Mouse (Mus musculus): ENCODE data around the gene Otulin. TPM values are rescaled to one million over a fixed set of nuclear protein-coding genes. Genes with fewer than 3 reads are reported as not detected.

The Otulin gene
- polyA plus RNA-seq, 1 experiment from 2014 or later, result 36.8 TPM

GRCm38 (mm10) chr15:27564106-27565100 lies 66.1 kb downstream of the Otulin start:
- Histone ChIP-seq H3K36me3 (peaks cover 4% of the 10 kb centered on the region; the same call in 1 of the 2 replicates), H3K27me3 (no peaks in the 10 kb centered on the region), H3K9ac (replicated peaks) (no peak overlapping the region), H3K27ac (no peak overlapping the region), H3K9me3 (no peaks in the 10 kb centered on the region), H3K4me2 (no peak overlapping the region), H3K4me3 (replicated peaks) (no peak overlapping the region), H3K4me1 (replicated peaks) (peaks cover 4% of the 10 kb centered on the region; the same call in 1 of the 2 replicates)
- ATAC-seq (ENCODE audit: insufficient number of reproducible peaks, insufficient read depth, low FRiP score, low TSS enrichment, low read depth), result no peak
- WGBS, result 90% methylated on average over 14 of the region's 14 CpGs

GRCm38 (mm10) chr15:27560315-27560714 lies 70.2 kb downstream of the Otulin start:
- H3K27ac ChIP-seq, result no peak overlapping the region
- no peak overlapping the region for H3K4me2 ChIP-seq
- no peak overlapping the region for H3K4me3 ChIP-seq (replicated peaks)
- H3K9ac ChIP-seq (replicated peaks), result no peak overlapping the region
- H3K9me3 ChIP-seq, result no peaks in the 10 kb centered on the region
- WGBS, result 82% methylated on average over 11 of the region's 11 CpGs
- ATAC-seq (ENCODE audit: insufficient number of reproducible peaks, insufficient read depth, low FRiP score, low TSS enrichment, low read depth), result no peak
- peaks cover 13% of the 10 kb centered on the region for H3K4me1 ChIP-seq (replicated peaks)
- H3K36me3 ChIP-seq, result no peaks in the 10 kb centered on the region
- H3K27me3 ChIP-seq, result no peaks in the 10 kb centered on the region

GRCm38 (mm10) chr15:27558456-27559147 lies 71.9 kb downstream of the Otulin start:
- Histone ChIP-seq H3K27me3 (no peaks in the 10 kb centered on the region), H3K9me3 (no peaks in the 10 kb centered on the region), H3K4me2 (no peak overlapping the region), H3K4me1 (replicated peaks) (peaks cover 13% of the 10 kb centered on the region), H3K36me3 (no peaks in the 10 kb centered on the region), H3K4me3 (replicated peaks) (no peak overlapping the region), H3K9ac (replicated peaks) (no peak overlapping the region), H3K27ac (no peak overlapping the region)
- no peak for ATAC-seq (ENCODE audit: insufficient number of reproducible peaks, insufficient read depth, low FRiP score, low TSS enrichment, low read depth)
- WGBS, result 54% methylated on average over 16 of the region's 16 CpGs

- WGBS, result 87% methylated on average over 5 of the region's 5 CpGs
- Histone ChIP-seq H3K4me3 (replicated peaks) (no peak overlapping the region), H3K4me1 (replicated peaks) (peaks cover 10% of the 10 kb centered on the region), H3K9ac (replicated peaks) (no peak overlapping the region), H3K27me3 (no peaks in the 10 kb centered on the region), H3K4me2 (no peak overlapping the region), H3K27ac (no peak overlapping the region), H3K9me3 (no peaks in the 10 kb centered on the region), H3K36me3 (no peaks in the 10 kb centered on the region)
- no peak for ATAC-seq (ENCODE audit: insufficient number of reproducible peaks, insufficient read depth, low FRiP score, low TSS enrichment, low read depth)
Measured at GRCm38 (mm10) chr15:27553554-27553953, 76.9 kb downstream of the Otulin start.

- Histone ChIP-seq H3K4me2 (no peak overlapping the region), H3K27ac (no peak overlapping the region)
- 79% methylated on average over 10 of the region's 10 CpGs for WGBS
Measured at GRCm38 (mm10) chr15:27552129-27552700, 78.3 kb downstream of the Otulin start.

GRCm38 (mm10) chr15:27551117-27552114 lies 79.1 kb downstream of the Otulin start:
- WGBS, result 87% methylated on average over 19 of the region's 19 CpGs

More at GRCm38 (mm10) chr15:27552129-27552700, 78.3 kb downstream of the Otulin start:
- peaks cover 6% of the 10 kb centered on the region; the same call in 1 of the 2 replicates for H3K4me1 ChIP-seq (replicated peaks)
- no peak overlapping the region for H3K9ac ChIP-seq (replicated peaks)
- no peaks in the 10 kb centered on the region for H3K36me3 ChIP-seq
- H3K27me3 ChIP-seq, result no peaks in the 10 kb centered on the region
- H3K9me3 ChIP-seq, result no peaks in the 10 kb centered on the region
- no peak overlapping the region for H3K4me3 ChIP-seq (replicated peaks)
- no peak for ATAC-seq (ENCODE audit: insufficient number of reproducible peaks, insufficient read depth, low FRiP score, low TSS enrichment, low read depth)

GRCm38 (mm10) chr15:27550358-27550992 lies 80.0 kb downstream of the Otulin start:
- H3K4me3 ChIP-seq (replicated peaks), result no peak overlapping the region
- no peaks in the 10 kb centered on the region for H3K27me3 ChIP-seq
- no peak overlapping the region for H3K9ac ChIP-seq (replicated peaks)
- 29% methylated on average over 9 of the region's 9 CpGs for WGBS
- peaks cover 6% of the 10 kb centered on the region; the same call in 1 of the 2 replicates for H3K4me1 ChIP-seq (replicated peaks)
- H3K36me3 ChIP-seq, result no peaks in the 10 kb centered on the region
- H3K27ac ChIP-seq, result no peak overlapping the region
- no peak for ATAC-seq (ENCODE audit: insufficient number of reproducible peaks, insufficient read depth, low FRiP score, low TSS enrichment, low read depth)
- no peak overlapping the region for H3K4me2 ChIP-seq
- no peaks in the 10 kb centered on the region for H3K9me3 ChIP-seq

More at GRCm38 (mm10) chr15:27551117-27552114, 79.1 kb downstream of the Otulin start:
- H3K4me2 ChIP-seq, result no peak overlapping the region
- no peak for ATAC-seq (ENCODE audit: insufficient number of reproducible peaks, insufficient read depth, low FRiP score, low TSS enrichment, low read depth)
- peaks cover 6% of the 10 kb centered on the region; the same call in 1 of the 2 replicates for H3K4me1 ChIP-seq (replicated peaks)
- H3K9me3 ChIP-seq, result no peaks in the 10 kb centered on the region
- H3K36me3 ChIP-seq, result no peaks in the 10 kb centered on the region
- no peak overlapping the region for H3K27ac ChIP-seq
- H3K27me3 ChIP-seq, result no peaks in the 10 kb centered on the region
- H3K4me3 ChIP-seq (replicated peaks), result no peak overlapping the region
- H3K9ac ChIP-seq (replicated peaks), result no peak overlapping the region

GRCm38 (mm10) chr15:27549878-27550277 lies 80.6 kb downstream of the Otulin start:
- no peak overlapping the region for H3K9ac ChIP-seq (replicated peaks)
- WGBS, result 61% methylated on average over 7 of the region's 7 CpGs

GRCm38 (mm10) chr15:27549071-27549470 lies 81.4 kb downstream of the Otulin start:
- no peak for ATAC-seq (ENCODE audit: insufficient number of reproducible peaks, insufficient read depth, low FRiP score, low TSS enrichment, low read depth)
- H3K9ac ChIP-seq (replicated peaks), result no peak overlapping the region
- 87% methylated on average over 10 of the region's 10 CpGs for WGBS
- no peak overlapping the region for H3K27ac ChIP-seq
- H3K36me3 ChIP-seq, result no peaks in the 10 kb centered on the region
- no peaks in the 10 kb centered on the region for H3K9me3 ChIP-seq
- no peak overlapping the region for H3K4me3 ChIP-seq (replicated peaks)
- H3K4me1 ChIP-seq (replicated peaks), result peaks cover 6% of the 10 kb centered on the region; the same call in 1 of the 2 replicates
- no peak overlapping the region for H3K4me2 ChIP-seq
- no peaks in the 10 kb centered on the region for H3K27me3 ChIP-seq

More at GRCm38 (mm10) chr15:27549878-27550277, 80.6 kb downstream of the Otulin start:
- H3K4me2 ChIP-seq, result no peak overlapping the region
- H3K4me1 ChIP-seq (replicated peaks), result peaks cover 6% of the 10 kb centered on the region; the same call in 1 of the 2 replicates
- H3K9me3 ChIP-seq, result no peaks in the 10 kb centered on the region
- H3K36me3 ChIP-seq, result no peaks in the 10 kb centered on the region
- ATAC-seq (ENCODE audit: insufficient number of reproducible peaks, insufficient read depth, low FRiP score, low TSS enrichment, low read depth), result no peak
- H3K27me3 ChIP-seq, result no peaks in the 10 kb centered on the region
- H3K4me3 ChIP-seq (replicated peaks), result no peak overlapping the region
- H3K27ac ChIP-seq, result no peak overlapping the region

GRCm38 (mm10) chr15:27548110-27548509 lies 82.4 kb downstream of the Otulin start:
- H3K9ac ChIP-seq (replicated peaks), result no peak overlapping the region
- 77% methylated on average over 6 of the region's 6 CpGs for WGBS
- no peak for ATAC-seq (ENCODE audit: insufficient number of reproducible peaks, insufficient read depth, low FRiP score, low TSS enrichment, low read depth)

More at GRCm38 (mm10) chr15:27548110-27548509, 82.4 kb downstream of the Otulin start:
- no peaks in the 10 kb centered on the region for H3K36me3 ChIP-seq
- peaks cover 6% of the 10 kb centered on the region; the same call in 1 of the 2 replicates for H3K4me1 ChIP-seq (replicated peaks)
- H3K4me2 ChIP-seq, result no peak overlapping the region
- H3K27me3 ChIP-seq, result no peaks in the 10 kb centered on the region
- no peak overlapping the region for H3K4me3 ChIP-seq (replicated peaks)
- no peaks in the 10 kb centered on the region for H3K9me3 ChIP-seq
- H3K27ac ChIP-seq, result no peak overlapping the region

Data from limb, embryonic 12.5 days (tissue).